Mouse (Mus musculus) limb, embryonic 14.5 days (tissue): Measurements from ENCODE around the gene Gabrb2. TPM values are rescaled to one million over a fixed set of nuclear protein-coding genes. Genes with fewer than 3 reads are reported as not detected.
A peak's percentile ranks its signal among the peaks of the same experiment; 100 is the strongest.

ENCODE experiments used
- ATAC-seq: fragments of 200-750 bp; cut with Nextera tagmentation; 2 replicates; pipeline ENCODE4 v1.8.0; 2017; ENCODE audit warnings: low read depth, moderate number of reproducible peaks, moderate TSS enrichment; ENCODE audit not compliant: low FRiP score
- DNase-seq: peaks from one replicate; pipeline ENCODE4 v3.0.0-alpha.2; 2015; ENCODE audit warnings: low spot score
- H3K27ac ChIP-seq: fragments of 300-500 bp; sonication (generic); replicated peaks from 2 replicates; pipeline ENCODE4 v1.5.1; 2014; ENCODE audit warnings: low read depth, mild to moderate bottlenecking, low read length, moderate library complexity, mixed read lengths
- H3K27me3 ChIP-seq: fragments of 300-500 bp; sonication (generic); 2 replicates; pipeline ENCODE4 v1.6.1; 2014; ENCODE audit warnings: low read length, mixed read lengths; ENCODE audit not compliant: control insufficient read depth, insufficient read depth
- H3K36me3 ChIP-seq: fragments of 300-500 bp; sonication (generic); 2 replicates; pipeline ENCODE4 v1.6.1; 2014; ENCODE audit warnings: mild to moderate bottlenecking, low read length, moderate library complexity, mixed read lengths; ENCODE audit not compliant: control insufficient read depth, insufficient read depth
- H3K4me1 ChIP-seq: fragments of 300-500 bp; sonication (generic); 2 replicates; pipeline ENCODE4 v1.6.1; 2014; ENCODE audit warnings: antibody characterized with exemption, low read length, mixed read lengths; ENCODE audit not compliant: control insufficient read depth, insufficient read depth
- H3K4me2 ChIP-seq: fragments of 300-500 bp; sonication (generic); replicated peaks from 2 replicates; pipeline ENCODE4 v1.6.1; 2014; ENCODE audit warnings: low read depth, mild to moderate bottlenecking, low read length, moderate library complexity; ENCODE audit not compliant: severe bottlenecking
- H3K4me3 ChIP-seq: fragments of 300-500 bp; sonication (generic); replicated peaks from 2 replicates; pipeline ENCODE4 v1.5.1; 2014; ENCODE audit warnings: low read length
- H3K9ac ChIP-seq: fragments of 300-500 bp; sonication (generic); 2 replicates; pipeline ENCODE4 v1.6.1; 2014; ENCODE audit warnings: mild to moderate bottlenecking, low read depth, low read length, moderate library complexity; ENCODE audit not compliant: severe bottlenecking
- H3K9me3 ChIP-seq: fragments of 300-500 bp; sonication (generic); 2 replicates; pipeline ENCODE4 v1.6.1; 2016; ENCODE audit warnings: low read length; ENCODE audit not compliant: control insufficient read depth
- POLR2A ChIP-seq: fragments of 200-500 bp; IDR thresholded peaks from 2 replicates; pipeline ENCODE4 v1.8.0; 2012; ENCODE audit warnings: inconsistent platforms, mild to moderate bottlenecking, moderate library complexity, borderline replicate concordance; ENCODE audit not compliant: insufficient read depth, insufficient read length; ENCODE audit errors: extremely low read depth
- WGBS: fragments of 180-500 bp; shearing (Covaris S2); extraction: QIAGEN DNeasy Blood & Tissue Kit; methylation state at CpG from one replicate; pipeline ENCODE4 v1.1.7; 2014; 5-methylcytosine and 5-hydroxymethylcytosine counted together
- polyA plus RNA-seq, 2 experiments: library from polyadenylated mRNA; depleted of rRNA in 1 of 2; stranded (reverse) in 1 of 2; unstranded in 1 of 2; fragments of >200 nt; fragmentation: Nextera tagmentation in 1 of 2; extraction: Ambion mirVana in 1 of 2; gene quantifications; 2 replicates each; pipeline versions ENCODE4 v1.2.1 to v1.2.3; 2012 to 2014

Gabrb2 gene
- polyA plus RNA-seq (2012; rRNA removed) (0.61 and 0.65 TPM in 2 replicates), polyA plus RNA-seq (2014; fragmentation: Nextera tagmentation; extraction: Ambion mirVana) (1.5 and 1.8 TPM in 2 replicates)

GRCm38 (mm10) chr11:42418996-42419782 is at the start of gene Gabrb2:
Gabrb2 (plus strand) TSS chr11:42419757.
- H3K9ac ChIP-seq: peak within 1 kb of the TSS; percentile 43
- ATAC-seq (no peak), DNase-seq (no peak)
- peak within 1 kb of the TSS; percentile 41 for H3K4me3 ChIP-seq
- H3K9me3 ChIP-seq: no peaks in the 10 kb centered on the region
- H3K27ac ChIP-seq: no peak within 1 kb of the TSS
- H3K4me1 ChIP-seq: no peaks in the 10 kb centered on the region; the same call in 1 of the 2 replicates
- 37% methylated on average over 18 of the region's 20 CpGs for WGBS
- peaks cover 5% of the 10 kb centered on the region; the same call in 1 of the 2 replicates for H3K27me3 ChIP-seq
- no peaks in the 10 kb centered on the region for H3K36me3 ChIP-seq
- peak within 1 kb of the TSS; percentile 95 for H3K4me2 ChIP-seq
- TF ChIP-seq POLR2A: no peak

- DNase-seq: no peak
- H3K9ac ChIP-seq: no peak overlapping the region
- H3K36me3 ChIP-seq: no peaks in the 10 kb centered on the region
- 71% methylated on average over 2 of the region's 2 CpGs for WGBS
- no peaks in the 10 kb centered on the region for H3K4me1 ChIP-seq
- no peaks in the 10 kb centered on the region for H3K9me3 ChIP-seq
- H3K4me3 ChIP-seq: no peak overlapping the region
- TF ChIP-seq POLR2A: no peak
- no peak for ATAC-seq
- no peak overlapping the region for H3K27ac ChIP-seq
- H3K4me2 ChIP-seq: no peak overlapping the region
- no peaks in the 10 kb centered on the region for H3K27me3 ChIP-seq
These were observed 40.6 kb upstream of the Gabrb2 start for GRCm38 (mm10) chr11:42378983-42379382.

GRCm38 (mm10) chr11:42386486-42386885 is 33.1 kb upstream of the Gabrb2 start:
- H3K9ac ChIP-seq: no peak overlapping the region
- H3K4me1 ChIP-seq: no peaks in the 10 kb centered on the region
- TF ChIP-seq POLR2A: no peak
- no peaks in the 10 kb centered on the region for H3K9me3 ChIP-seq
- no peaks in the 10 kb centered on the region for H3K36me3 ChIP-seq
- H3K27me3 ChIP-seq: no peaks in the 10 kb centered on the region
- DNase-seq (no peak), ATAC-seq (no peak)
- no peak overlapping the region for H3K27ac ChIP-seq
- no peak overlapping the region for H3K4me2 ChIP-seq
- WGBS: 70% methylated on average over 4 of the region's 4 CpGs
- no peak overlapping the region for H3K4me3 ChIP-seq

- Histone ChIP-seq H3K4me1 (no peaks in the 10 kb centered on the region), H3K9ac (no peak overlapping the region), H3K4me3 (no peak overlapping the region), H3K27ac (no peak overlapping the region), H3K27me3 (no peaks in the 10 kb centered on the region), H3K9me3 (no peaks in the 10 kb centered on the region), H3K4me2 (no peak overlapping the region), H3K36me3 (no peaks in the 10 kb centered on the region)
- DNase-seq (no peak), ATAC-seq (no peak)
- WGBS: 70% methylated on average over 3 of the region's 3 CpGs
- no peak for TF ChIP-seq POLR2A
These were observed 28.8 kb upstream of the Gabrb2 start for GRCm38 (mm10) chr11:42390682-42391290.

DNA sequence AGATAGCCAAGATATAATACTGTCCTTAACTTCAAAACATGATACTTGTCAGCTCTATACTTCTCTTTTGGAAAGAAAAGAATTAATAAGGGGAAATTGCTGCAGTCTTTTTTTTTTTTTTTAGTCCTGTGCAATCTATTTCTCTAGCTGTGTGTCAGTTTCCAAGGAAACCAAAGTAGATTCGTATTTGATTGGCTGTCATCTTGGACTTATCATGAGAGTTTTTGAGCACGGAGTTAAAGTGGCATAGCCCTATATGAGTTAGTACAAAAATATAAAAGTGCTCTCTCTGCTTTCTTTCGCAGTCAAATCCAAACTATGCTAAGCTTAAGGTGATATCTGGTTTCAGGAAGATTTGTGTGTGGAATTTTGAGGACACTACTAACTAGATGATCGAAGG is 26.1 kb upstream of the Gabrb2 start:
- no peak overlapping the region for H3K9ac ChIP-seq
- H3K9me3 ChIP-seq: no peaks in the 10 kb centered on the region
- ATAC-seq (no peak), DNase-seq (no peak)
- no peak for TF ChIP-seq POLR2A
- 76% methylated on average over 4 of the region's 4 CpGs for WGBS
- H3K4me2 ChIP-seq: no peak overlapping the region
- H3K27me3 ChIP-seq: no peaks in the 10 kb centered on the region
- no peaks in the 10 kb centered on the region for H3K4me1 ChIP-seq
- H3K36me3 ChIP-seq: no peaks in the 10 kb centered on the region
- H3K27ac ChIP-seq: no peak overlapping the region
- no peak overlapping the region for H3K4me3 ChIP-seq
